Mouse (Mus musculus) testis, adult 2 months (tissue): Measurements from ENCODE around the gene Defa28. TPM values are rescaled to one million over a fixed set of nuclear protein-coding genes. Genes with fewer than 3 reads are reported as not detected.
"Not testable (repeated sequence)": the region's sequence is repeated elsewhere in the genome, so short reads cannot be mapped to it uniquely, and the experiment has no call there.

ENCODE experiments used
- H3K27ac ChIP-seq: fragments of 200-500 bp; 2 replicates; pipeline ENCODE4 v1.5.1; 2012; ENCODE audit warnings: low read depth, low read length; ENCODE audit not compliant: control insufficient read depth, insufficient read depth
- H3K27me3 ChIP-seq: fragments of 200-500 bp; 2 replicates; pipeline ENCODE4 v1.6.1; 2012; ENCODE audit warnings: mild to moderate bottlenecking, low read length, moderate library complexity; ENCODE audit not compliant: control insufficient read depth, insufficient read depth
- H3K36me3 ChIP-seq: fragments of 200-500 bp; 2 replicates; pipeline ENCODE4 v1.6.1; 2012; ENCODE audit warnings: mild to moderate bottlenecking, low read length; ENCODE audit not compliant: control insufficient read depth, insufficient read depth
- H3K4me1 ChIP-seq: fragments of 200-500 bp; 2 replicates; pipeline ENCODE4 v1.6.1; 2012; ENCODE audit warnings: low read length; ENCODE audit not compliant: control insufficient read depth, insufficient read depth
- H3K4me3 ChIP-seq: fragments of 200-500 bp; 2 replicates; pipeline ENCODE4 v1.5.1; 2012; ENCODE audit warnings: low read depth, mild to moderate bottlenecking, low read length, moderate library complexity, mixed read lengths; ENCODE audit not compliant: control insufficient read depth
- polyA plus RNA-seq: library from polyadenylated mRNA; depleted of rRNA; stranded (reverse); fragments of >200 nt; gene quantifications from 2 replicates; pipeline ENCODE4 v1.2.3, GENCODE M21; 2012; rRNA removed

The Defa28 gene
- polyA plus RNA-seq = not detected in 2 replicates

DNA sequence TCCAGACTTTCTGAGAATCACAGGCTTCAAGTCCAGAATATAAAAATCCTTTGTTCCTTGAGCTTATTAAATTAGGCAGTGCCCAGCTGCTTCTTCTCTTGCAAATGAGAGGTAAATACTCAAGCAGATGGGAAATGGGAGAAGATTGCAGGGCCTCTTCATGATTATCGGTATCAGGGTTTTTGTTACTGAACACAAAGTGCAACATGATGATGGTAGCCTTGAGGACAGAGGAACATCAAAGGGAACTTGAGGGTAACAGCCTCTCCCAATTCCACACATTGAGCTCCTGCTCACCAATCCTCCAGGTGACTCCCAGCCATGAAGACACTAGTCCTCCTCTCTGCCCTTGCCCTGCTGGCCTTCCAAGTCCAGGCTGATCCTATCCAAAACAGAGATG is at the start of gene Defa28:
Gene Defa28, plus strand, starts transcription at position 301 of the 400 bp plus-strand sequence.
- not testable (repeated sequence) for H3K27ac ChIP-seq, H3K27me3 ChIP-seq, H3K4me1 ChIP-seq, H3K4me3 ChIP-seq, H3K36me3 ChIP-seq

DNA sequence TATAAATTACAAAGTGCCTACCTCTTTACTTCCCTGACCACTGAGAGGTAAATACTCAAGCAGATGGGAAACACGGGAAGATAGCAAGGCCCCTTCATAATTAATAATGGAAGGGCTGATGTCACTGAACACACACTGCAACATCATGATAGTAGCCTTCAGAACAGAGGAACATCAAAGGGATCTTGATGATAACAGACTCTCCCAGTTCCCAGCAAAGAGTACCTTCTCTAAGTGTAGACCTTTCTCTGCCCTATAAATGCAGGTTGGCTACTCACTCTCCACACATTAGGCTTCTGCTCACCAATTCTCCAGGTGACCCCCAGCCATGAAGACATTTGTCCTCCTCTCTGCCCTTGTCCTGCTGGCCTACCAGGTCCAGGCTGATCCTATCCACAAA is 17.7 kb upstream of the Defa28 start, which contains the start of gene Defa37:
Gene Defa37, plus strand, starts transcription at position 301 of the 400 bp plus-strand sequence.
- not testable (repeated sequence) for H3K4me1 ChIP-seq, H3K4me3 ChIP-seq, H3K36me3 ChIP-seq, H3K27me3 ChIP-seq, H3K27ac ChIP-seq

DNA sequence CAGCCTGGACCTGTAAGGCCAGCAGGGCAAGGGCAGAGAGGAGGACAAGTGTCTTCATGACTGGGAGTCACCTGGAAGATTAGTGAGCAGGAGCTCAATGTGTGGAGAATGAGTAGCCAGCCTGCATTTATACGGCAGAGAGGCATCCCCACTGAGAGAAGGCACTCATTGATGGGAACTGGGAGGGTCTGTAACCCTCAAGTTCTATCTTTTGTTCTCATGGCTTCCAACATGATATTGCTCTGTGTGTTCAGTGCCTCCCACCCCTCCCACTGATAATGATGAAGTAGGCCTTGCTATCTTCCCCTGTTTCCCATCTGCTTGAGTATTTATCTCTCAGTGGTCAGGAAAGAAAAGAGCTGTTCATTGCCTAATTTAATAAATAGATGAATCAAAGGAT is 11.6 kb downstream of the Defa28 start, which contains the start of gene Gm7861:
Gene Gm7861, minus strand, starts transcription at position 101 of the 400 bp plus-strand sequence.
- H3K27me3 ChIP-seq, H3K4me1 ChIP-seq, H3K27ac ChIP-seq, H3K4me3 ChIP-seq, H3K36me3 ChIP-seq: not testable (repeated sequence)

GRCm38 (mm10) chr8:21617883-21618282 is 35.1 kb downstream of the Defa28 start, which contains the start of gene Defa26:
Gene Defa26 (plus strand): TSS chr8:21618183.
- H3K4me3 ChIP-seq, H3K36me3 ChIP-seq, H3K27ac ChIP-seq, H3K4me1 ChIP-seq, H3K27me3 ChIP-seq: not testable (repeated sequence)

Other genes starting within 250 kb of the Defa28 start
- gene Defa2, start 204.5 kb upstream of the Defa28 start, polyA plus RNA-seq = not detected in 2 replicates
- gene Defa33, start 191.2 kb upstream of the Defa28 start, polyA plus RNA-seq = not detected in 2 replicates
- gene Defa36, start 155.6 kb upstream of the Defa28 start, polyA plus RNA-seq = not detected in 2 replicates
- gene Gm7849, start 126.4 kb upstream of the Defa28 start, polyA plus RNA-seq = not detected in 2 replicates
- gene Defa20, start 73.7 kb upstream of the Defa28 start, polyA plus RNA-seq = not detected in 2 replicates
- not detected in 2 replicates for gene Defa32, start 54.0 kb upstream of the Defa28 start, polyA plus RNA-seq
- not detected in 2 replicates for gene Defa37, start 17.6 kb upstream of the Defa28 start, polyA plus RNA-seq
- gene Gm7861, start 11.5 kb downstream of the Defa28 start, polyA plus RNA-seq = not detected in 2 replicates
- not detected in 2 replicates for gene Defa26, start 35.2 kb downstream of the Defa28 start, polyA plus RNA-seq
- not detected in 2 replicates for gene Defa17, start 72.8 kb downstream of the Defa28 start, polyA plus RNA-seq
- gene Defa34, start 82.8 kb downstream of the Defa28 start, polyA plus RNA-seq = not detected in 2 replicates
- not detected in 2 replicates for gene AY761184, start 120.6 kb downstream of the Defa28 start, polyA plus RNA-seq
- not detected in 2 replicates for gene Defa24, start 151.5 kb downstream of the Defa28 start, polyA plus RNA-seq
- gene Defb50, start 240.5 kb downstream of the Defa28 start, polyA plus RNA-seq = not detected in 2 replicates